Mouse (Mus musculus): ENCODE results near the gene Gm10643. TPM values are rescaled to one million over a fixed set of nuclear protein-coding genes. Genes with fewer than 3 reads are reported as not detected.

Gm10643 gene
- polyA plus RNA-seq, 1 experiment, result 0.97 TPM

DNA sequence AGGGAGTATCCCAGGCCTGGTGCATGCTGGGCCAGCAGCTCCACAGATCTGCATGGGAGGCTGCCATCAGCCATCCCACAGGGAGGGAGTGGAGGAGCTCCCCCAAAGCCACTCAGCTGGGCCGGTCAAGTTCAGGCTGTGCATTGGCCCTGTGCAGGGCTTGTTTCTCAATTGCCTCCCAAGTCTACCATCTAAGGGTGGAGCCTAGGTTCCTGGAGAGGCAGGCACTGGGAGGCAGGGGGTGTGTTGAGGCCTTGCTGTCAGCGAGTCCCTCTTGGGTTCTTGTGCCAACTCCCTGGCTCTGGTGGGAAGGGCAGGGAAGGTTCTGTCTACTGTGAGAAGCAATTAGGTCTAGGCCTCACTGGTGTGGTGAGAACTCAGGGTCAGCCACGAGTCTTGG lies 7.0 kb upstream of the Gm10643 start:
- no peak for DNase-seq (ENCODE audit: low read depth)

DNA sequence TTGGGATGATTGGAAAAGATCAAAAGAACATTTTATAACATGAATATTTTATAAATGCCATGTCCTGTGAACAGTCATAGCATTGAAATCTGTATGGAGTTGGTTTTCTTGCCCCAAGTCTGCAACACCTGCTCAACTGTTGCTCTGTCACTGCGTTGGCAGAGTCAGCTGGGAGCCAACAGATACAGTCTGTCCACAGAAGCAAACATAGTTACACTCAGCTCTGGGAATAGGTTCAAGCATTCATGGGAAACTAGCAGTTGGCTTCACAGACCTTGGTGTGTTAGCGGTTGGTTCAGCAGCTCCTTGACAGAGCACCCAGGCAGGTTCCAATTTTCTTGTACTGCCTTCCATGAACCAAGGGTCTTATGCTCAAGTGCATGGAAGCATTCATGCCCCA lies 5.7 kb upstream of the Gm10643 start:
- DNase-seq (ENCODE audit: low read depth), result no peak

- no peak for DNase-seq (ENCODE audit: low read depth)
These were observed 5.3 kb upstream of the Gm10643 start for GRCm38 (mm10) chr8:84070241-84070640.

DNA sequence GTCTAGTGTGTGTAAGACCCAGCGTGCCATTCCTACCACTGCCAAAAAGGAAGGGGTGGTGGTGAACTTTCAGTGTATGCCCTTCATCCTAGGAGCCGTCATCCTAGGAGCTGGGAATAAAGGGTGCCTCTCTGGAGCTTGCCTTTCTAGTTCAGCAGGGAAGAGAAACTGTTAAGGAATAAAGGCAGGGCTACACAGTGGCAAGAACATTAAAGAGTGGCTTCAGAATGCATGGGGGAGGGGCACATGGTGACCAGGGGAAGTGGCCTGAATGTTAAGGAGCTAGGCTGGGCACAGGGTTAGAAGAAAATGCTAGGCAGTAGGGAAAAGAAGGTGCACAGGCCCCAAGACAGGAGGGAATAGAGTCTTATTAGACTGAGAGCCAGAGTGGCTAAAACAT lies 4.8 kb upstream of the Gm10643 start:
- no peak for DNase-seq (ENCODE audit: low read depth)

DNA sequence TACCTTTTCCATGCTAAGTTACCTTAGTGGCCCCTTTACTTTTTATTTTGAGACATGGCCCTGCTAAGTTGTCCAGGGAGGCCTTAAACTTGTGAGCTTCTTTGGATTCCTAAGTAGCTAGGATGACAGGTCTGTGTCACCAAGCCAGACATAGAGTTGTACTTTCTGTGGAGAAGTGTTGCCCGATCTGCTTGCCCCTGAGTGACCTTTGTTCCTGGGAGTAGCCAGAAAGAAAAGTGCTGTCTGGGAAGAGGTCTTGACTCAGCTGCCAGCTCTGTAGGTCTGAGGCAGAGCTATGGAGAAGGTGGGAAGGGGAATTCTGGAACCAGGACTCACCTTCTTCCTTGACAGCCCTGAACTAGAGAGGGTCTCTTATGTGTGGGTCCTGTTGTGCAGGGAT lies 4.2 kb upstream of the Gm10643 start:
- DNase-seq (ENCODE audit: low read depth), result no peak

- DNase-seq (ENCODE audit: low read depth), result no peak
These were observed 3.5 kb upstream of the Gm10643 start for GRCm38 (mm10) chr8:84068316-84069035.

- no peak for DNase-seq (ENCODE audit: low read depth)
These were observed 3.0 kb upstream of the Gm10643 start for GRCm38 (mm10) chr8:84067911-84068310.

DNA sequence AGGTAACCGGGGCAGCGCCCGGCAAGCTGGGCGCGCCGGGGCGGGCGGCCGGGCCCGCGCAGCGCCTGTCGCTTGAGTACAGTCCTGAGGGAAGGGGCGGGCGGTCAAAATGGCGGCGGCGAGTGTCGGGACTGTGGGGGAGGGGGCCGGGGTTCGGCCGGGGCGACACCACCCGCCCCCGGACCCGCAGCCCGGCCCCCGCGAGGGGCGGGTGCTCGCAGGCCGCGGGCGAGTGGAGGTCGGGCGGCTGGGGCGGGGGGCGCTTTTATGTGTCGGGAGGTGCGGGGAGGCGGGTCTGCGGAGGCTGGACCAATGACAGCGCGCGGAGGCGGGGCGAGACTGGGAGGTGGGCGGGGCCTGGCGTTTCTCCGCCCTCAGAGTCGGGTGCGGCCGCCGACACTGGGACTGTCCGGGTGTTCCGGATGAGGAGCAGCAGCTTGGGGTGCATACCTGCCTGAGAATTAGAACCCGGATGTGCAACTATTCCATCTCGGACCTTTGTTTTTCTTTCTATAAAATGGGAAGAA lies 2.2 kb upstream of the Gm10643 start:
- DNase-seq (ENCODE audit: low read depth), result no peak

DNA sequence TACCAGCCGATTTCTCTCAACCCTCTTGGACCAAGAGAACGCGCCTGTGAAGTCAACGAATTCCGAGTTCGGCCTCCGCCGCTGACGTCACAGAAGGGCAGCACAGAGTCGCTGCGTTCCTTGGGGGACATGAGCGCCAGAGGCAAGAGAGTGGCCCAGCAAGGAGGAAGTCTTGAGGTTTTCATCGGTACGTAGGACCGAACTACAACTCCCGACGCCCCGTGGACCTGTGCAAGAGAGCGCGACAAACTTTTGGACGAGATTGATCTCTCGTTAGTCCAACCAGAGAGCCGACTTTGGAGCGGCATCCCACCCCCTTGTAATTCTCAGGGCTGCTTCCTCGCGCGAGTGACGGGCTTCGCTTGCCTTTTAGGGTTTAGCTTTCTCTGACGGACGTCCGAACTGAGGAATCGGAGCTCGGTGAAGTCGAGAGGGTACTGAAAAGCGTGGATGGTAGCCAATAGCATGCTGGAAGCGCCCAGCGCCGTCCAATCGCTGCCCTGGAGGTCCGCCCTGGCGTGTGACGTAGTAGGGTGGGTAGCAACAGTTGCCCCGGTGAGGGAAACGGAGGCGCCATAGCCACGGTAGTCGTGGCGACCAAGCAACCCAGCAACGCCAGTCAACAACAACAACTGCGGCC lies 1.5 kb upstream of the Gm10643 start, which contains the start of gene Rfx1:
Rfx1 (plus strand) TSS at position 544 of the 640 bp plus-strand sequence.
- DNase-seq (ENCODE audit: low read depth), result peak; percentile 99

DNA sequence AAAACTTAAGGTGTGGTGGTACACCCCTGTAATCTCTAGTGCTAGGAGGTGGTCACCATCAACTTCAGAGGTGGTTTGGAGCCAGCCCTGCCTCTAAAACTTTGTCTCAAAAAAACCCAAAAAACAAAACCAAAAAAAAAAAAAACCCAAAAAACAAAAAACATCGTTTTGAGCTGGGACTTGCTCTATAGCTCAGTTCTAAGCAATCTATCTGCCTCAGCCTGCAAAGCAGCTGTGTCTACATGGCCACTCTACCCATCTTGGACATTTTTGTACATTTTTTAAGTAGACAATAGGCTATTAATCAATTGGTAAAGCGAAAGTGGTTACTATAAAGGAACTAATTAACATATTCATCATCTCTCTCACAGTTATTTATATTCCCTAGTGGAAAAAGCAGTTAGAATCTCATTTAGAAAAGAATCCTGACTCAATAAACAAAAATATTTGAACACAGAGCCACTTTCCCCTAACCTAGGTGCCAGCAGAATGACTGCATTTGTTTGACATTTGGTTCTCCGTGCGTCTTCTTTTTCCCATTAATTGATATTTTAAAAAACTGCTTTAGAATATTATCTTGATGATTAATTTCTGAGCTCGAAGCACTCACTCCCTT lies 628 bp upstream of the Gm10643 start:
- no peak for DNase-seq (ENCODE audit: low read depth)

DNA sequence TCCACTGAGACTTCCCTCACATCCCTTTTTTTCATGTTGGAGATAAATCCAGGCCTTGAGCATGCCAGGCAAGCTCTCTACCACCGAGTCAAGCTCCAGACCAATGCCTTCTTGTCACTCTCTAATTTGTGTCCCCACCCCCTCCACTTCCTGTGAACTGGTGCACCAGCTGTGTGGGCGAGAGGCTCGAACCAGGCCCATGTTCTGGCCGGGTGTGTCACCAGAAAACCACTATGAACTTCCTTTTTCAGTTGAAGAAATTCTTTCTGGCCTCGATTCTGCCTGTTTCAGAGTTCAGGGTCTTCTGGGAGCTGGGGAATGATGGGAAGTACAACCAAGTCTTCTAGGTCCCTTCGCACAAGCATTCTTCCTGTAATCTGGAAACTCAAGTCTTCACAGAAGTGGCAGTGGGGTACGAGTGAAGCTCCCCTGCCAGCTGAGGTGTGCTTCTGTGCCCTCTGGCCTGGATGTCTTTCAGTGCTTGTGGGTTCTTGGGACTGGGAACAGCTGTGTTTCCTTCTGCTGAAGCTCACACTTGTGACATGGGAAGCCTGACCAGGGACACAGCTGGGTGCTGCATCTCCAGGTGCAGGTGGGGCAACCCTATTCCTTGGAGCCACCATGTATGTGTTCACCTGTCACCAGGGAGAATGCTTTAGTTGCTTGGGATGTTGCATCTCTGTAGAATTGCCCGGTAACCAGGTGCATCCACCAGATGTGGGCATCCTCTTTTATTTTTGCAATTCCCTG lies 901 bp downstream of the Gm10643 start:
- DNase-seq (ENCODE audit: low read depth), result no peak

- DNase-seq (ENCODE audit: low read depth), result no peak
These were observed 4.7 kb downstream of the Gm10643 start for GRCm38 (mm10) chr8:84060245-84060644.

DNA sequence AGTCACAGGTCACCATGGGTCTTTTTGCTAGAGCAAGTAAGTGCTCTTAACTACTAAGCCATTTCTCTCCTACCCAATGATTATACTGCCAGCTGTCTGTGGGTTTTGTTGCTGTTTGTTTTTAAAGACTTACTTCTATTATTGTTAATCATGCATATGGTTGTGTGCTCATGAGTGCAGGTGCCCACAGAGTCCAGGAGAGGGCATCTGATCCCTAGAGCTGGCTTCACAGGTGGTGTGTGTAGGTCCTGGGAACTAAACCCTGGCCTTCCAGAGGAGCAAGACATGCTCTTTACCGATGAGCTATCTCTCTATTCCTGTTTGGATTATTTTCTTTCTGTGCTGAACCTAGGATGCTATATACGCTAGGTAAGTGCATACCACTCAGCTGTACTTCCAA lies 5.7 kb downstream of the Gm10643 start:
- no peak for DNase-seq (ENCODE audit: low read depth)

DNA sequence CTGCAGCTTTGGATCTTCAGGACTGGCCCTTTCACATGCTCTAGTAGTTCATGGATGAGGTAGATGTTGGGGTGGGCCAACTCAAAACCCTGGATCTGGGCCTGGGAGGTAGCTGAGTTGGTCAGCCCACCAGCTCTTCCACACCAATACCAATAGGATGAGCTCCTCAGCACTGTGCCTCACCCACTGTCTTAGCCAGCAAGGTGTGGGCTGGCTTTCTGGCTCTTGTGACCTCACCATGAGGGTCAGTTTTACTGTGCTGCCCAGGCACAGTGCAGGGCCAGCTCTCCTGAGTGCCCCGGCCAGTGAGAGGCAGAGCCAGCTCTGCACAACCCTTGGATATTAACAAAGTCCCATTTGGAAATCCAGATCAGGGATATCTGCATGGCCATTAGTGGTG lies 7.1 kb downstream of the Gm10643 start:
- no peak for DNase-seq (ENCODE audit: low read depth)

GRCm38 (mm10) chr8:84053229-84053628 lies 11.7 kb downstream of the Gm10643 start:
- DNase-seq (ENCODE audit: low read depth), result no peak

DNA sequence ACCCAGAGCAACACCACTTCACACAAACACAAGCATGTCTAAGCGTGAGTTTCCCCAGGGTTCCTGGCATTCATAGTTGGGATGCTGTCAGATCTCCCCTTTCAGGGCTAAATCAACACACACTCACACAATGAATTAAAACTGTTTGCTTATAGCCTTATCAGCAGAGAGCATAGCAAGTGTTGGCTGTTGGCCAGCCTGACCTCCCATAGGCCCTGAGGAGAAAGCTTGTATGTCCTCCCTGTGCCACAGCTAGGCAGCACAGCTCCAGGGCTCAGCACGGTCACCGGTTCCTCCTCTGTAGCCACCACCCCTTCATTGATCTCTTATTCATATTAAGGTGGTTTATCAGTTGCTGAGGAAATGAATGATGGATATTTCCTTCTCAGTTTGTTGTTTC lies 12.2 kb downstream of the Gm10643 start:
- no peak for DNase-seq (ENCODE audit: low read depth)

- DNase-seq (ENCODE audit: low read depth), result no peak
These were observed 16.8 kb downstream of the Gm10643 start for GRCm38 (mm10) chr8:84048171-84048570.

GRCm38 (mm10) chr8:84046505-84046904 lies 18.4 kb downstream of the Gm10643 start:
- DNase-seq (ENCODE audit: low read depth), result no peak

DNA sequence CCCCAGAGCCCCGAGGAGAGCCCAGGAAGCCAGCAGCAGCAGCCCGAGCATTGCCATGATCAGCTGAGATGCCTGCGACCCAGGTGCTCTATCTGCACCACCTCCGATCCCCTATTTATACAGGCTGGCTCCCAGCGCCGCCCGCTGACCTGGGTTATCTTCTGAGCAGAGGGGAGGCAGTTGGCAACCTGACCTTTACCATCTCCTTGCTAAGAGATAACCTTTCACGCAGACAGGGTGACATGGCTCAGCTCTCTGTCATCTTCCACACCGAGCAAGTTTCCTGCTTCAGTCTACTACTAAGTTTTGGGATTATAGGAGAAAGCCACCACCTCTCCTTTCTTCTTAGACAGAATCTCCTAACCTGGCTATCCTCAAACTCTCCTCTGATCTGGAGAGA lies 20.0 kb downstream of the Gm10643 start, which contains the start of gene Rln3:
Rln3 (minus strand) TSS at position 101 of the 400 bp plus-strand sequence.
- DNase-seq (ENCODE audit: low read depth), result no peak

- DNase-seq (ENCODE audit: low read depth), result no peak
These were observed 20.8 kb downstream of the Gm10643 start for GRCm38 (mm10) chr8:84044103-84044502.

- DNase-seq (ENCODE audit: low read depth), result no peak
These were observed 22.0 kb downstream of the Gm10643 start for GRCm38 (mm10) chr8:84042948-84043342.

Measured in gonadal fat pad, adult 2 months (tissue).